Mouse (Mus musculus) kidney, embryonic 16.5 days (tissue): ENCODE data around the gene Snai1. TPM values are rescaled to one million over a fixed set of nuclear protein-coding genes. Genes with fewer than 3 reads are reported as not detected.

Source experiments
- ATAC-seq: fragments of 200-750 bp; cut with Nextera tagmentation; 2 replicates; pipeline ENCODE4 v1.8.0; 2017; ENCODE audit warnings: moderate TSS enrichment; ENCODE audit not compliant: low FRiP score, low TSS enrichment
- H3K27ac ChIP-seq: fragments of 300-500 bp; sonication (generic); 2 replicates; pipeline ENCODE4 v1.5.1; 2014; ENCODE audit warnings: low read length
- H3K27me3 ChIP-seq: fragments of 300-500 bp; sonication (generic); 2 replicates; pipeline ENCODE4 v1.6.1; 2014; ENCODE audit warnings: low read length, control low read depth, mixed read lengths; ENCODE audit not compliant: insufficient read depth
- H3K36me3 ChIP-seq: fragments of 300-500 bp; sonication (generic); 2 replicates; pipeline ENCODE4 v1.6.1; 2014; ENCODE audit warnings: low read length, control low read depth, mixed read lengths; ENCODE audit not compliant: insufficient read depth
- H3K4me1 ChIP-seq: fragments of 300-500 bp; sonication (generic); 2 replicates; pipeline ENCODE4 v1.6.1; 2014; ENCODE audit warnings: low read length, control low read depth, mixed read lengths; ENCODE audit not compliant: insufficient read depth
- H3K4me2 ChIP-seq: fragments of 300-500 bp; sonication (generic); replicated peaks from 2 replicates; pipeline ENCODE4 v1.6.1; 2014; ENCODE audit warnings: low read depth, low read length
- H3K4me3 ChIP-seq: fragments of 300-500 bp; sonication (generic); 2 replicates; pipeline ENCODE4 v1.5.1; 2014; ENCODE audit warnings: mild to moderate bottlenecking, low read length
- H3K9ac ChIP-seq: fragments of 300-500 bp; sonication (generic); replicated peaks from 2 replicates; pipeline ENCODE4 v1.6.1; 2014; ENCODE audit warnings: low read length
- H3K9me3 ChIP-seq: fragments of 300-500 bp; sonication (generic); 2 replicates; pipeline ENCODE4 v1.6.1; 2016; ENCODE audit warnings: low read length, control low read depth
- WGBS: fragments of 180-500 bp; shearing (Covaris S2); extraction: QIAGEN DNeasy Blood & Tissue Kit; methylation state at CpG from one replicate; pipeline ENCODE4 v1.1.7; 2014; 5-methylcytosine and 5-hydroxymethylcytosine counted together
- polyA plus RNA-seq: library from polyadenylated mRNA; unstranded; fragments of >200 nt; fragmentation: Nextera tagmentation; extraction: Ambion mirVana; gene quantifications from 2 replicates; pipeline ENCODE4 v1.2.1, GENCODE M21; 2015

Snai1 gene
- polyA plus RNA-seq, 1 experiment from 2014 or later: 40.8 TPM

GRCm38 (mm10) chr2:167574814-167575213, 36.8 kb downstream of the Snai1 start:
- no peak overlapping the region for H3K4me3 ChIP-seq

GRCm38 (mm10) chr2:167575581-167575980, 37.6 kb downstream of the Snai1 start:
- WGBS: 81% methylated on average over 7 of the region's 7 CpGs
- no peak overlapping the region for H3K27ac ChIP-seq
- no peaks in the 10 kb centered on the region for H3K9me3 ChIP-seq

More at GRCm38 (mm10) chr2:167574814-167575213, 36.8 kb downstream of the Snai1 start:
- Histone ChIP-seq H3K4me1 (peaks cover 7% of the 10 kb centered on the region), H3K36me3 (no peaks in the 10 kb centered on the region), H3K9me3 (no peaks in the 10 kb centered on the region), H3K27ac (no peak overlapping the region), H3K9ac (no peak overlapping the region), H3K4me2 (no peak overlapping the region), H3K27me3 (no peaks in the 10 kb centered on the region)
- ATAC-seq: no peak
- 59% methylated on average over 9 of the region's 9 CpGs for WGBS

GRCm38 (mm10) chr2:167576121-167576620, 38.2 kb downstream of the Snai1 start:
- H3K27ac ChIP-seq: no peak overlapping the region
- no peaks in the 10 kb centered on the region for H3K9me3 ChIP-seq
- H3K4me1 ChIP-seq: peaks cover 7% of the 10 kb centered on the region
- ATAC-seq: no peak
- H3K9ac ChIP-seq: no peak overlapping the region
- no peak overlapping the region for H3K4me2 ChIP-seq
- no peak overlapping the region for H3K4me3 ChIP-seq
- 73% methylated on average over 8 of the region's 8 CpGs for WGBS
- no peaks in the 10 kb centered on the region for H3K36me3 ChIP-seq
- H3K27me3 ChIP-seq: no peaks in the 10 kb centered on the region

More at GRCm38 (mm10) chr2:167575581-167575980, 37.6 kb downstream of the Snai1 start:
- no peaks in the 10 kb centered on the region for H3K27me3 ChIP-seq
- no peak overlapping the region for H3K4me2 ChIP-seq
- no peak overlapping the region for H3K4me3 ChIP-seq
- H3K9ac ChIP-seq: no peak overlapping the region
- H3K4me1 ChIP-seq: peaks cover 7% of the 10 kb centered on the region
- no peak for ATAC-seq
- H3K36me3 ChIP-seq: no peaks in the 10 kb centered on the region

GRCm38 (mm10) chr2:167577186-167577785, 39.3 kb downstream of the Snai1 start:
- no peaks in the 10 kb centered on the region for H3K36me3 ChIP-seq
- H3K9ac ChIP-seq: no peak overlapping the region
- no peaks in the 10 kb centered on the region for H3K27me3 ChIP-seq
- H3K4me3 ChIP-seq: no peak overlapping the region
- no peak overlapping the region for H3K27ac ChIP-seq
- peaks cover 7% of the 10 kb centered on the region for H3K4me1 ChIP-seq
- H3K4me2 ChIP-seq: no peak overlapping the region
- no peak for ATAC-seq
- H3K9me3 ChIP-seq: no peaks in the 10 kb centered on the region
- 48% methylated on average over 9 of the region's 9 CpGs for WGBS

- H3K27me3 ChIP-seq: no peaks in the 10 kb centered on the region
- H3K36me3 ChIP-seq: no peaks in the 10 kb centered on the region
- H3K4me2 ChIP-seq: no peak overlapping the region
- 54% methylated on average over 5 of the region's 5 CpGs for WGBS
- 0 out of 2 replicates have a peak overlapping the region, but pooled peaks have one; percentile 7 for H3K27ac ChIP-seq
- H3K9me3 ChIP-seq: no peaks in the 10 kb centered on the region
- H3K9ac ChIP-seq: 0 out of 2 replicates have a peak overlapping the region, but pooled peaks have one; percentile 10
- H3K4me3 ChIP-seq: no peak overlapping the region
- no peak for ATAC-seq
- H3K4me1 ChIP-seq: peaks cover 16% of the 10 kb centered on the region
These were observed 40.5 kb downstream of the Snai1 start for GRCm38 (mm10) chr2:167578521-167578920.

GRCm38 (mm10) chr2:167583161-167583952, 45.4 kb downstream of the Snai1 start:
- 17% methylated on average over 10 of the region's 10 CpGs for WGBS

GRCm38 (mm10) chr2:167585273-167585672, 47.3 kb downstream of the Snai1 start:
- Histone ChIP-seq H3K27me3 (no peaks in the 10 kb centered on the region), H3K9me3 (no peaks in the 10 kb centered on the region), H3K4me2 (no peak overlapping the region), H3K36me3 (no peaks in the 10 kb centered on the region), H3K9ac (no peak overlapping the region), H3K27ac (peak overlapping the region; percentile 52; the same call in 1 of the 2 replicates), H3K4me3 (no peak overlapping the region), H3K4me1 (peaks cover 54% of the 10 kb centered on the region)
- no peak for ATAC-seq
- WGBS: 31% methylated on average over 2 of the region's 2 CpGs

More at GRCm38 (mm10) chr2:167583161-167583952, 45.4 kb downstream of the Snai1 start:
- ATAC-seq: peak; percentile 72
- peaks cover 47% of the 10 kb centered on the region for H3K4me1 ChIP-seq
- no peak overlapping the region for H3K4me2 ChIP-seq
- H3K9ac ChIP-seq: peak overlapping the region; percentile 29
- no peaks in the 10 kb centered on the region for H3K9me3 ChIP-seq
- no peaks in the 10 kb centered on the region for H3K36me3 ChIP-seq
- no peaks in the 10 kb centered on the region for H3K27me3 ChIP-seq
- H3K27ac ChIP-seq: peak overlapping the region; percentile 87
- H3K4me3 ChIP-seq: no peak overlapping the region

GRCm38 (mm10) chr2:167586041-167586440, 48.0 kb downstream of the Snai1 start:
- ATAC-seq: no peak
- Histone ChIP-seq H3K9ac (peak overlapping the region; percentile 22; the same call in 1 of the 2 replicates), H3K27me3 (no peaks in the 10 kb centered on the region), H3K4me1 (peaks cover 54% of the 10 kb centered on the region), H3K4me3 (no peak overlapping the region), H3K9me3 (no peaks in the 10 kb centered on the region), H3K36me3 (no peaks in the 10 kb centered on the region), H3K4me2 (no peak overlapping the region), H3K27ac (peak overlapping the region; percentile 52)
- WGBS: 17% methylated on average over 8 of the region's 8 CpGs

- Histone ChIP-seq H3K4me3 (no peak overlapping the region), H3K27me3 (no peaks in the 10 kb centered on the region), H3K4me2 (no peak overlapping the region), H3K9ac (no peak overlapping the region), H3K4me1 (peaks cover 59% of the 10 kb centered on the region), H3K36me3 (no peaks in the 10 kb centered on the region), H3K9me3 (no peaks in the 10 kb centered on the region), H3K27ac (peak overlapping the region; percentile 52; the same call in 1 of the 2 replicates)
- ATAC-seq: 0 out of 2 replicates have a peak, but pooled peaks have one; percentile 6
- WGBS: 12% methylated on average over 9 of the region's 9 CpGs
These were observed 49.0 kb downstream of the Snai1 start for GRCm38 (mm10) chr2:167586976-167587375.
